Mouse (Mus musculus) hematopoietic stem cell, adult 5-6 weeks (primary cell): ENCODE measurements around the gene Ccdc142. TPM values are rescaled to one million over a fixed set of nuclear protein-coding genes. Genes with fewer than 3 reads are reported as not detected.

Experiments
- ATAC-seq, 2 experiments: fragments of 125-278 bp in 1 of 2; replicated peaks in 1 of 2; 2 replicates each; pipeline ENCODE4 v1.8.0; 2016 to 2017; ENCODE audit warnings: inconsistent platforms in 2 of 2, mild to moderate bottlenecking in 2 of 2, moderate number of reproducible peaks in 2 of 2, low read depth in 1 of 2, moderate TSS enrichment in 1 of 2; ENCODE audit not compliant: low FRiP score in 2 of 2, poor library complexity in 2 of 2, severe bottlenecking in 2 of 2, insufficient read depth in 1 of 2, low TSS enrichment in 1 of 2
- total RNA-seq: library from RNA; stranded (forward); fragments of 172-1452, 232-1000 nt; gene quantifications from 2 replicates; pipeline ENCODE4 v1.2.3, GENCODE M21; 2017

Gene Ccdc142
- total RNA-seq, 1 experiment from 2014 or later = 0.45 TPM

GRCm38 (mm10) chr6:83108762-83109668 is 7.6 kb downstream of the Ccdc142 start, which contains the start of gene Mrpl53:
Mrpl53 (plus strand) TSS chr6:83109040.
- ATAC-seq = peak; percentile 56 to 71

GRCm38 (mm10) chr6:83111510-83112136 is 10.2 kb downstream of the Ccdc142 start:
- ATAC-seq = no peak

GRCm38 (mm10) chr6:83115011-83115671 is 13.7 kb downstream of the Ccdc142 start, which contains the start of gene Mogs:
Mogs (plus strand) TSS chr6:83115496.
- peak; percentile 64 to 84 for ATAC-seq

GRCm38 (mm10) chr6:83115682-83116372 is 14.4 kb downstream of the Ccdc142 start:
- no peak for ATAC-seq

GRCm38 (mm10) chr6:83116373-83117164 is 15.2 kb downstream of the Ccdc142 start:
- no peak for ATAC-seq

GRCm38 (mm10) chr6:83117165-83117438 is 15.7 kb downstream of the Ccdc142 start:
- ATAC-seq = no peak

- ATAC-seq = no peak
These were observed 16.2 kb downstream of the Ccdc142 start for GRCm38 (mm10) chr6:83117616-83118015.

GRCm38 (mm10) chr6:83118369-83118768 is 17.0 kb downstream of the Ccdc142 start:
- ATAC-seq = no peak

GRCm38 (mm10) chr6:83118825-83119733 is 17.7 kb downstream of the Ccdc142 start:
- peak; percentile 54 to 57 for ATAC-seq

- no peak for ATAC-seq
These were observed 18.3 kb downstream of the Ccdc142 start for GRCm38 (mm10) chr6:83119734-83120051.

- peak; percentile 84 to 89 for ATAC-seq
These were observed 19.8 kb downstream of the Ccdc142 start, which contains the start of gene Wbp1 for GRCm38 (mm10) chr6:83120930-83121862. Wbp1 (minus strand) TSS chr6:83121559.

GRCm38 (mm10) chr6:83121863-83122710 is 20.7 kb downstream of the Ccdc142 start:
- peak in 1 of 2 experiments; percentile 4; a peak in 1 of 4 replicates for ATAC-seq

- no peak for ATAC-seq
These were observed 21.6 kb downstream of the Ccdc142 start for GRCm38 (mm10) chr6:83122961-83123360.

- ATAC-seq = peak; percentile 28 to 63; a peak in 3 of 4 replicates
These were observed 23.5 kb downstream of the Ccdc142 start for GRCm38 (mm10) chr6:83124851-83125312.
